Mouse (Mus musculus) kidney, embryonic 15.5 days (tissue): ENCODE results near the gene Tollip. TPM values are rescaled to one million over a fixed set of nuclear protein-coding genes. Genes with fewer than 3 reads are reported as not detected.

ENCODE experiments used
- ATAC-seq: fragments of 200-750 bp; cut with Nextera tagmentation; replicated peaks from 2 replicates; pipeline ENCODE4 v1.8.0; 2017; ENCODE audit warnings: moderate TSS enrichment; ENCODE audit not compliant: low FRiP score
- H3K27ac ChIP-seq: fragments of 300-500 bp; sonication (generic); 2 replicates; pipeline ENCODE4 v1.5.1; 2015; ENCODE audit warnings: mild to moderate bottlenecking, inconsistent platforms
- H3K27me3 ChIP-seq: fragments of 300-500 bp; sonication (generic); 2 replicates; pipeline ENCODE4 v1.6.1; 2015; ENCODE audit warnings: inconsistent platforms
- H3K36me3 ChIP-seq: fragments of 300-500 bp; sonication (generic); 2 replicates; pipeline ENCODE4 v1.6.1; 2015; ENCODE audit warnings: inconsistent platforms
- H3K4me1 ChIP-seq: fragments of 300-500 bp; sonication (generic); 2 replicates; pipeline ENCODE4 v1.6.1; 2015; ENCODE audit warnings: inconsistent platforms
- H3K4me2 ChIP-seq: fragments of 300-500 bp; sonication (generic); 2 replicates; pipeline ENCODE4 v1.6.1; 2015; ENCODE audit warnings: moderate library complexity, mild to moderate bottlenecking, inconsistent platforms
- H3K4me3 ChIP-seq: fragments of 300-500 bp; sonication (generic); replicated peaks from 2 replicates; pipeline ENCODE4 v1.5.1; 2015; ENCODE audit warnings: mild to moderate bottlenecking, inconsistent platforms
- H3K9ac ChIP-seq: fragments of 300-500 bp; sonication (generic); 2 replicates; pipeline ENCODE4 v1.6.1; 2015; ENCODE audit warnings: mild to moderate bottlenecking, inconsistent platforms
- H3K9me3 ChIP-seq: fragments of 300-500 bp; sonication (generic); replicated peaks from 2 replicates; pipeline ENCODE4 v1.6.1; 2016; ENCODE audit warnings: inconsistent platforms
- WGBS: fragments of 180-500 bp; shearing (Covaris S2); methylation state at CpG from one replicate; pipeline ENCODE4 v1.1.7; 2015; ENCODE audit warnings: mixed read lengths; 5-methylcytosine and 5-hydroxymethylcytosine counted together
- polyA plus RNA-seq: library from polyadenylated mRNA; unstranded; fragments of >200 nt; fragmentation: Nextera tagmentation; extraction: Ambion mirVana; gene quantifications from 2 replicates; pipeline ENCODE4 v1.2.1, GENCODE M21; 2015

Gene Tollip
- polyA plus RNA-seq, 1 experiment from 2014 or later = 45.6 TPM

GRCm38 (mm10) chr7:141950104-141951013, 32.1 kb upstream of the Tollip start:
- Histone ChIP-seq H3K4me1 (peaks cover 12% of the 10 kb centered on the region), H3K4me3 (peak overlapping the region; percentile 50), H3K27me3 (peaks cover 89% of the 10 kb centered on the region), H3K27ac (no peak overlapping the region), H3K4me2 (peak overlapping the region; percentile 93), H3K9ac (peak overlapping the region; percentile 44; the same call in 1 of the 2 replicates), H3K9me3 (no peaks in the 10 kb centered on the region), H3K36me3 (no peaks in the 10 kb centered on the region)
- peak; percentile 70 for ATAC-seq
- WGBS = 2% methylated on average over 77 of the region's 84 CpGs

- peaks cover 94% of the 10 kb centered on the region for H3K27me3 ChIP-seq
- 0% methylated on average over 33 of the region's 54 CpGs for WGBS
- ATAC-seq = peak; percentile 35; the same call in 1 of the 2 replicates
Measured at GRCm38 (mm10) chr7:141949799-141950103, 31.4 kb upstream of the Tollip start.

GRCm38 (mm10) chr7:141948906-141949798, 30.8 kb upstream of the Tollip start, which contains the start of gene Brsk2:
TSS of gene Brsk2 (plus strand) at chr7:141949751.
- peak within 1 kb of the TSS; percentile 44; the same call in 1 of the 2 replicates for H3K9ac ChIP-seq
- 2% methylated on average over 55 of the region's 55 CpGs for WGBS

More at GRCm38 (mm10) chr7:141949799-141950103, 31.4 kb upstream of the Tollip start:
- Histone ChIP-seq H3K4me3 (peak overlapping the region; percentile 50), H3K9ac (peak overlapping the region; percentile 44; the same call in 1 of the 2 replicates), H3K4me1 (peaks cover 12% of the 10 kb centered on the region), H3K36me3 (no peaks in the 10 kb centered on the region), H3K4me2 (peak overlapping the region; percentile 93), H3K9me3 (no peaks in the 10 kb centered on the region), H3K27ac (no peak overlapping the region)

DNA sequence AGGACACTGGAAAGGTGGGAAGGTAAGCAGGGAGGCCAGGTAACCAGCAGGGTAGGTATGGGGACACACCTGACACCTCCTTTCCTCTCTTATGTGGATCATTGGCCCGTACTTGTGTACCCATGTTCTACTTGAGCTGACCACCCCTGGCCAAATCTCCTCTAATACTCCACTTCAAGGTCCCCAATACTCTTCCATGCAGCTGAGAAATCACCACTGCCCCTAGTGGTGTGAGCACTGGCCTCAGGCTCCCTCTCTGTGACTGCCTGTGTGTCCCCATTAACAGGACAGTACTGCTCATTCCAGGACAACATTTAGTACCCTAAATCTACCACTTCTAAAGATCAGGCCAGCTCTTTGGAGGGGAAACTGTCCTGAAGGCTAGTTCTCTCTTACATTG, 29.7 kb upstream of the Tollip start:
- H3K36me3 ChIP-seq = no peaks in the 10 kb centered on the region
- H3K4me2 ChIP-seq = no peak overlapping the region
- no peak for ATAC-seq
- 79% methylated on average over 1 of the region's 1 CpGs for WGBS
- no peak overlapping the region for H3K27ac ChIP-seq
- H3K4me3 ChIP-seq = no peak overlapping the region
- no peak overlapping the region for H3K9ac ChIP-seq
- peaks cover 87% of the 10 kb centered on the region for H3K27me3 ChIP-seq
- no peaks in the 10 kb centered on the region for H3K9me3 ChIP-seq
- peaks cover 12% of the 10 kb centered on the region for H3K4me1 ChIP-seq

More at GRCm38 (mm10) chr7:141948906-141949798, 30.8 kb upstream of the Tollip start, which contains the start of gene Brsk2:
- Histone ChIP-seq H3K36me3 (no peaks in the 10 kb centered on the region), H3K27ac (no peak within 1 kb of the TSS), H3K4me2 (peak within 1 kb of the TSS; percentile 93), H3K4me3 (peak within 1 kb of the TSS; percentile 50), H3K9me3 (no peaks in the 10 kb centered on the region), H3K27me3 (peaks cover 95% of the 10 kb centered on the region), H3K4me1 (peaks cover 12% of the 10 kb centered on the region)
- ATAC-seq = peak; percentile 96

GRCm38 (mm10) chr7:141947512-141947911, 29.2 kb upstream of the Tollip start:
- H3K4me3 ChIP-seq = no peak overlapping the region
- peaks cover 82% of the 10 kb centered on the region for H3K27me3 ChIP-seq
- H3K36me3 ChIP-seq = no peaks in the 10 kb centered on the region
- H3K4me1 ChIP-seq = peaks cover 12% of the 10 kb centered on the region
- no peak overlapping the region for H3K27ac ChIP-seq
- no peak overlapping the region for H3K9ac ChIP-seq
- ATAC-seq = no peak
- H3K4me2 ChIP-seq = no peak overlapping the region
- no peaks in the 10 kb centered on the region for H3K9me3 ChIP-seq

GRCm38 (mm10) chr7:141945927-141946326, 27.6 kb upstream of the Tollip start:
- ATAC-seq = no peak
- no peak overlapping the region for H3K27ac ChIP-seq
- H3K4me1 ChIP-seq = peaks cover 12% of the 10 kb centered on the region
- peaks cover 66% of the 10 kb centered on the region for H3K27me3 ChIP-seq
- H3K4me3 ChIP-seq = no peak overlapping the region
- no peaks in the 10 kb centered on the region for H3K36me3 ChIP-seq
- no peaks in the 10 kb centered on the region for H3K9me3 ChIP-seq
- no peak overlapping the region for H3K4me2 ChIP-seq
- H3K9ac ChIP-seq = no peak overlapping the region
- 36% methylated on average over 7 of the region's 7 CpGs for WGBS

- H3K4me1 ChIP-seq = no peaks in the 10 kb centered on the region
- no peak for ATAC-seq
- no peaks in the 10 kb centered on the region for H3K36me3 ChIP-seq
- no peak overlapping the region for H3K4me2 ChIP-seq
- H3K27me3 ChIP-seq = peaks cover 50% of the 10 kb centered on the region
- H3K9ac ChIP-seq = no peak overlapping the region
- 75% methylated on average over 5 of the region's 5 CpGs for WGBS
- no peak overlapping the region for H3K27ac ChIP-seq
- no peaks in the 10 kb centered on the region for H3K9me3 ChIP-seq
- H3K4me3 ChIP-seq = no peak overlapping the region
Measured at GRCm38 (mm10) chr7:141943444-141943843, 25.1 kb upstream of the Tollip start.

DNA sequence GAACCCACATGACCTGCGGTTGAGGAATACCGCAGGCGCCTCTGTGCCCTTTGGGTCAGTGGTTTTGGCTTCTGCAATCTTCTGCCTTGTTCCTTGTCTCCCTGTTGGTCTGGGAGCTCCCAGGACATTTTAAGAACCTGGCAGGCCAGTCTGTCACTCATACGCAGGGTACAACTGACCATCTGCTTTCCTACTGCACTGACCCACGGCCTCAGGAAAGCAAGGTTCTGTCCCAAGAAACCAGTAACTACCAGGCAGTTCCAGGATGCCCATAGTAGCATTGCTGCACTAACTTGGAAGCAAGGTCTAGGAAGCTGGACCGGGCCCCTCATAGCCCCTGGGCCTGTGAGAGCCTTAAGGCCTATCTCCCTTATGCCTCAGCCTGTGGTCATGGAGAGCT, 16.6 kb upstream of the Tollip start:
- 86% methylated on average over 6 of the region's 6 CpGs for WGBS
- Histone ChIP-seq H3K27me3 (peaks cover 16% of the 10 kb centered on the region; the same call in 1 of the 2 replicates), H3K9ac (no peak overlapping the region), H3K4me3 (no peak overlapping the region), H3K9me3 (no peaks in the 10 kb centered on the region), H3K36me3 (no peaks in the 10 kb centered on the region), H3K4me1 (no peaks in the 10 kb centered on the region), H3K27ac (no peak overlapping the region), H3K4me2 (no peak overlapping the region)
- ATAC-seq = no peak

DNA sequence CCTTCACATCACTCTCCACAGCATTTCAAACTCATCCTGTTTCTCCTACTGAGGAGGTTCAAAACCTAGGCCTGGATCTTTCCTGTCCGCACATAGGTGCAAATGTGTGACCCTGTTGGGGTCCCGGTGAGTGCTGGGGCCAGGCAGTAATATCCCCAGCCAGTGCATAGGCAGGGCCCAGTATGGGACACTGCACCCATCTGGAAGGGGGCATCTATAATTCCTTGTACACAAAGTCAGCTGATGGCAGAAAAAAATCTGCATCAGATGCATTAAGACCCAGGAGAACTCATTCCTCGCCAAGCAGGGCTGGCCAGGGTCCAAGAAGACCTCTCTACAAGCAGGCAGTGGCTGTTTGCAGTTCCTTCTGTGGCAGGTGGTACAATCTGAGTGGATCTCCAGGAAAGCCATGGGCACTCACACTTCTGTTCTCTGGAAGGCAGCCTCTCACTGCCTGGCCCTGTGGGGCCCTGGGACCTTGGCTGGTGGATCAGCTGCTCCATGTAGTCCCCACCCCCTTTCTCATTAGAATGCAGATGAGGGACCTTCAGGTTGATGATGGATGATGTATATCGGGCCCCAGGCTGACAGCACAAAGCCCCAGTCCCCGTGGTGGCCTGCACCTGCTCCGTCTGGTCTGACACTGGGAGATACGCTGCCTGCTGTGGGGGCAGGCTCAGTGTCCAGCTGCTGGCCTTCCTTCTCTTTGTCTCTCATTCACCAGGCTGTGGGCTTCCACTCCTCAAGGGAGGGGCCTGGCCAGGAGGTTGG, 16.0 kb upstream of the Tollip start:
- no peak for ATAC-seq
- Histone ChIP-seq H3K9ac (no peak overlapping the region), H3K27ac (no peak overlapping the region), H3K9me3 (no peaks in the 10 kb centered on the region), H3K27me3 (0 out of 2 replicates have a peak, but pooled peaks cover 14% of the 10 kb centered on the region), H3K36me3 (no peaks in the 10 kb centered on the region), H3K4me3 (no peak overlapping the region), H3K4me1 (no peaks in the 10 kb centered on the region), H3K4me2 (no peak overlapping the region)
- WGBS = 59% methylated on average over 7 of the region's 7 CpGs

DNA sequence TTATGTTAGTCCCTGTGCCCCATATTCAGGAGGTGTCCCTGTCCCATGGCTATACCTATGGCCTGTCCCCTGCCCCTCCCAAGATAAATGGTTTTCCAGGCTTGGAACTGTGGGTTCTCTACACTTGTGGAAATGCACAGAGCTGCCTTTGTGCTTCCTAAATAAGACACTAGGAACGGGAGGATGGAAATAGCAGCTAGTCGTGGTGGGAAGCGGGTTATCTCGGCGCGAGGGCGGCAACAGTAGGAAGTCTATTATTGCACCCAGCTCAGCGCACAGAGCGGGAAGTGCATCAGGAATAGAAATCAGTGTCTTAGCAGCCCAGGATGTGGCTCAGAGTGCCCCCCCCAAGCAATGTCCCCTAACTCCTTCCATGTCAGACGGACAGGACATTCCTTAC, 10.3 kb upstream of the Tollip start:
- Histone ChIP-seq H3K27me3 (no peaks in the 10 kb centered on the region), H3K36me3 (no peaks in the 10 kb centered on the region), H3K4me3 (no peak overlapping the region), H3K9ac (no peak overlapping the region), H3K4me1 (no peaks in the 10 kb centered on the region), H3K4me2 (no peak overlapping the region), H3K27ac (no peak overlapping the region), H3K9me3 (no peaks in the 10 kb centered on the region)
- no peak for ATAC-seq
- 77% methylated on average over 10 of the region's 10 CpGs for WGBS

GRCm38 (mm10) chr7:141924917-141925316, 6.6 kb upstream of the Tollip start:
- no peak overlapping the region for H3K9ac ChIP-seq
- H3K9me3 ChIP-seq = no peaks in the 10 kb centered on the region
- no peak overlapping the region for H3K27ac ChIP-seq
- H3K4me3 ChIP-seq = no peak overlapping the region
- no peak overlapping the region for H3K4me2 ChIP-seq
- no peaks in the 10 kb centered on the region for H3K36me3 ChIP-seq
- H3K27me3 ChIP-seq = no peaks in the 10 kb centered on the region
- ATAC-seq = no peak
- H3K4me1 ChIP-seq = no peaks in the 10 kb centered on the region
- WGBS = 11% methylated on average over 7 of the region's 7 CpGs
